Mouse (Mus musculus) testis, adult 2 months (tissue): ENCODE results near the gene Zfp248. TPM values are rescaled to one million over a fixed set of nuclear protein-coding genes. Genes with fewer than 3 reads are reported as not detected.

ENCODE experiments used
- H3K27ac ChIP-seq: fragments of 200-500 bp; 2 replicates; pipeline ENCODE4 v1.5.1; 2012; ENCODE audit warnings: low read depth, low read length; ENCODE audit not compliant: control insufficient read depth, insufficient read depth
- H3K27me3 ChIP-seq: fragments of 200-500 bp; 2 replicates; pipeline ENCODE4 v1.6.1; 2012; ENCODE audit warnings: mild to moderate bottlenecking, low read length, moderate library complexity; ENCODE audit not compliant: control insufficient read depth, insufficient read depth
- H3K36me3 ChIP-seq: fragments of 200-500 bp; 2 replicates; pipeline ENCODE4 v1.6.1; 2012; ENCODE audit warnings: mild to moderate bottlenecking, low read length; ENCODE audit not compliant: control insufficient read depth, insufficient read depth
- H3K4me1 ChIP-seq: fragments of 200-500 bp; 2 replicates; pipeline ENCODE4 v1.6.1; 2012; ENCODE audit warnings: low read length; ENCODE audit not compliant: control insufficient read depth, insufficient read depth
- H3K4me3 ChIP-seq: fragments of 200-500 bp; 2 replicates; pipeline ENCODE4 v1.5.1; 2012; ENCODE audit warnings: low read depth, mild to moderate bottlenecking, low read length, moderate library complexity, mixed read lengths; ENCODE audit not compliant: control insufficient read depth
- CTCF ChIP-seq: fragments of 200-500 bp; IDR thresholded peaks from 2 replicates; pipeline ENCODE4 v1.5.1; 2012; ENCODE audit warnings: low read depth, mild to moderate bottlenecking, inconsistent platforms, low read length, moderate library complexity; ENCODE audit not compliant: control insufficient read depth, insufficient read depth, insufficient replicate concordance
- POLR2A ChIP-seq: fragments of 200-500 bp; IDR thresholded peaks from 2 replicates; pipeline ENCODE4 v1.6.1; 2012; ENCODE audit warnings: low read depth, mild to moderate bottlenecking, inconsistent platforms, low read length, moderate library complexity; ENCODE audit not compliant: control insufficient read depth
- polyA plus RNA-seq: library from polyadenylated mRNA; depleted of rRNA; stranded (reverse); fragments of >200 nt; gene quantifications from 2 replicates; pipeline ENCODE4 v1.2.3, GENCODE M21; 2012; rRNA removed

Zfp248 gene
- 0.61 and 0.72 TPM in 2 replicates for polyA plus RNA-seq

- Histone ChIP-seq H3K27me3 (no peaks in the 10 kb centered on the region), H3K27ac (peak within 1 kb of the TSS; percentile 99), H3K4me1 (peaks cover 7% of the 10 kb centered on the region), H3K4me3 (peak within 1 kb of the TSS; percentile 99), H3K36me3 (no peaks in the 10 kb centered on the region)
- TF ChIP-seq CTCF (no peak), POLR2A (peak; percentile 98)
Measured at GRCm38 (mm10) chr6:118455042-118455631, at the start of gene Zfp248. Gene Zfp248, minus strand, starts transcription at chr6:118455528.

- H3K4me3 ChIP-seq = no peak overlapping the region
- H3K4me1 ChIP-seq = no peaks in the 10 kb centered on the region
- TF ChIP-seq POLR2A = no peak
- TF ChIP-seq CTCF = no peak
- no peaks in the 10 kb centered on the region for H3K27me3 ChIP-seq
- H3K36me3 ChIP-seq = no peaks in the 10 kb centered on the region
- H3K27ac ChIP-seq = no peak overlapping the region
Measured at GRCm38 (mm10) chr6:118499010-118499409, 43.7 kb upstream of the Zfp248 start.

- TF ChIP-seq POLR2A (no peak), CTCF (no peak)
- Histone ChIP-seq H3K36me3 (no peaks in the 10 kb centered on the region), H3K27ac (no peak overlapping the region), H3K4me1 (no peaks in the 10 kb centered on the region), H3K4me3 (no peak overlapping the region), H3K27me3 (0 out of 2 replicates have a peak, but pooled peaks cover 2% of the 10 kb centered on the region)
Measured at GRCm38 (mm10) chr6:118482125-118482524, 26.8 kb upstream of the Zfp248 start.

GRCm38 (mm10) chr6:118478957-118479708 is 23.8 kb upstream of the Zfp248 start, which contains the start of gene Zfp9:
Gene Zfp9, minus strand, starts transcription at chr6:118479320.
- Histone ChIP-seq H3K27ac (0 out of 2 replicates have a peak within 1 kb of the TSS, but pooled peaks have one; percentile 32), H3K36me3 (no peaks in the 10 kb centered on the region), H3K27me3 (0 out of 2 replicates have a peak, but pooled peaks cover 2% of the 10 kb centered on the region), H3K4me3 (peak within 1 kb of the TSS; percentile 70), H3K4me1 (no peaks in the 10 kb centered on the region)
- TF ChIP-seq POLR2A (peak; percentile 54; the same call in 1 of the 2 replicates), CTCF (no peak)

GRCm38 (mm10) chr6:118477875-118478785 is 22.8 kb upstream of the Zfp248 start:
- TF ChIP-seq CTCF = no peak
- TF ChIP-seq POLR2A = no peak
- Histone ChIP-seq H3K4me1 (no peaks in the 10 kb centered on the region), H3K4me3 (no peak overlapping the region), H3K27ac (no peak overlapping the region), H3K36me3 (no peaks in the 10 kb centered on the region), H3K27me3 (0 out of 2 replicates have a peak, but pooled peaks cover 2% of the 10 kb centered on the region)

- Histone ChIP-seq H3K4me3 (no peak overlapping the region), H3K27ac (no peak overlapping the region), H3K4me1 (peaks cover 2% of the 10 kb centered on the region), H3K36me3 (no peaks in the 10 kb centered on the region), H3K27me3 (no peaks in the 10 kb centered on the region)
- no peak for TF ChIP-seq POLR2A
- TF ChIP-seq CTCF = no peak
Measured at GRCm38 (mm10) chr6:118462069-118462705, 6.9 kb upstream of the Zfp248 start.

GRCm38 (mm10) chr6:118457726-118458125 is 2.4 kb upstream of the Zfp248 start:
- Histone ChIP-seq H3K4me1 (peaks cover 9% of the 10 kb centered on the region), H3K36me3 (no peaks in the 10 kb centered on the region), H3K27me3 (no peaks in the 10 kb centered on the region), H3K4me3 (no peak overlapping the region), H3K27ac (no peak overlapping the region)
- no peak for TF ChIP-seq POLR2A
- TF ChIP-seq CTCF = no peak
